Mouse (Mus musculus) liver, embryonic 14.5 days (tissue): Measurements from ENCODE around the gene Serinc3.

ENCODE experiments used
- CTCF ChIP-seq: IDR thresholded peaks from 2 replicates; pipeline ENCODE4 v1.5.1; 2016; ENCODE audit warnings: antibody characterized with exemption, low read depth, control low read depth
- EP300 ChIP-seq: IDR thresholded peaks from 2 replicates; pipeline ENCODE4 v1.6.1; 2016; ENCODE audit warnings: antibody characterized with exemption, low read depth

DNA sequence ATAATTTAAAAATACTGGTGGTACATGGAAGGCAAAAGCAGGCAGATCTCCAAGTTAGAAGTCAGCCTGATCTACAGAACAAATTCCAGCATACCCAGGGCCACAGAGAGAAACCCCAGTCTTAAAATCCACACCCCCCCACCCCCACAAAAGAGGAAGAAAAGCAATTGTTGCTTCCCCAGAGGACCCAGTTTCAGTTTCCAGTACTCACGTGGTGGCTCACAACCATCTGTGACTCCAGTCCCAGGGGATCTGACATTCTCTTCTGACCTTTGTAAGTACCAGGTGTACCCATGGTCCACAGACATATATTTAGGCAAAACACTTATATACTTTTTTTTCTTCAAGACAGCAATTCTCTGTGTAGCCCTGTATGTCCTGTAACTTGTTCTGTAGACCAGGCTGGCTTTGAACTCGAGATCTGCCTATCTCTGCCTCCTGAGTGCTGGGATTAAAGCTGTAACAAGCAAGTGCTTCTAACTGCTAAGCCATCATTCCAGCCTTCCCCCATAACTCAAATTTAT lies 17.8 kb upstream of the Serinc3 start:
- TF ChIP-seq CTCF (no peak), EP300 (no peak)
